Mouse (Mus musculus) heart, embryonic 14.5 days (tissue): ENCODE measurements around the gene BC024978. TPM values are rescaled to one million over a fixed set of nuclear protein-coding genes. Genes with fewer than 3 reads are reported as not detected.

Source experiments
- ATAC-seq: fragments of 200-750 bp; cut with Nextera tagmentation; 2 replicates; pipeline ENCODE4 v1.8.0; 2017; ENCODE audit warnings: low read depth, moderate TSS enrichment; ENCODE audit not compliant: insufficient number of reproducible peaks, insufficient read depth, low FRiP score
- H3K27ac ChIP-seq, 2 experiments: fragments of 200-500 bp in 1 of 2; fragments of 300-500 bp in 1 of 2; sonication (generic) in 1 of 2; replicated peaks in 1 of 2; 2 replicates each; pipeline ENCODE4 v1.5.1; 2012 to 2014; ENCODE audit warnings: low read depth in 2 of 2, low read length in 2 of 2, control low read depth in 1 of 2, mild to moderate bottlenecking in 1 of 2, mixed read lengths in 1 of 2; ENCODE audit not compliant: control insufficient read depth in 1 of 2, insufficient read depth in 1 of 2
- H3K27me3 ChIP-seq: fragments of 300-500 bp; sonication (generic); 2 replicates; pipeline ENCODE4 v1.6.1; 2014; ENCODE audit warnings: mild to moderate bottlenecking, low read length, control low read depth; ENCODE audit not compliant: control insufficient read depth, insufficient read depth
- H3K36me3 ChIP-seq: fragments of 300-500 bp; sonication (generic); 2 replicates; pipeline ENCODE4 v1.6.1; 2014; ENCODE audit warnings: mild to moderate bottlenecking, control low read depth, low read length, mixed read lengths; ENCODE audit not compliant: control insufficient read depth, insufficient read depth
- H3K4me1 ChIP-seq, 2 experiments: fragments of 200-500 bp in 1 of 2; fragments of 300-500 bp in 1 of 2; sonication (generic) in 1 of 2; 2 replicates each; pipeline ENCODE4 v1.6.1; 2012 to 2014; ENCODE audit warnings: low read length in 2 of 2, control low read depth in 1 of 2, mixed read lengths in 1 of 2; ENCODE audit not compliant: control insufficient read depth in 2 of 2, insufficient read depth in 2 of 2
- H3K4me2 ChIP-seq: fragments of 300-500 bp; sonication (generic); 2 replicates; pipeline ENCODE4 v1.6.1; 2014; ENCODE audit warnings: mild to moderate bottlenecking, low read length
- H3K4me3 ChIP-seq, 2 experiments: fragments of 200-500 bp in 1 of 2; fragments of 300-500 bp in 1 of 2; sonication (generic) in 1 of 2; 2 replicates each; pipeline ENCODE4 v1.5.1; 2012 to 2014; ENCODE audit warnings: low read length in 2 of 2, mild to moderate bottlenecking in 2 of 2, control low read depth in 1 of 2, low read depth in 1 of 2, moderate library complexity in 1 of 2; ENCODE audit not compliant: control insufficient read depth in 1 of 2, insufficient read depth in 1 of 2
- H3K9ac ChIP-seq: fragments of 300-500 bp; sonication (generic); 2 replicates; pipeline ENCODE4 v1.6.1; 2014; ENCODE audit warnings: mild to moderate bottlenecking, low read length
- H3K9me3 ChIP-seq: fragments of 300-500 bp; sonication (generic); 2 replicates; pipeline ENCODE4 v1.6.1; 2016; ENCODE audit warnings: low read length, control low read depth; ENCODE audit not compliant: control insufficient read depth
- WGBS: fragments of 180-500 bp; shearing (Covaris S2); extraction: QIAGEN DNeasy Blood & Tissue Kit; methylation state at CpG from one replicate; pipeline ENCODE4 v1.1.7; 2014; 5-methylcytosine and 5-hydroxymethylcytosine counted together
- polyA plus RNA-seq: library from polyadenylated mRNA; unstranded; fragments of >200 nt; fragmentation: Nextera tagmentation; extraction: Ambion mirVana; gene quantifications from 2 replicates; pipeline ENCODE4 v1.2.1, GENCODE M21; 2014

The BC024978 gene
- polyA plus RNA-seq, 1 experiment from 2014 or later: 3.7 TPM

- peaks cover 69% of the 10 kb centered on the region for H3K36me3 ChIP-seq
- no peak for ATAC-seq
Observed at GRCm38 (mm10) chr7:27161744-27162143, 33.8 kb upstream of the BC024978 start.

DNA sequence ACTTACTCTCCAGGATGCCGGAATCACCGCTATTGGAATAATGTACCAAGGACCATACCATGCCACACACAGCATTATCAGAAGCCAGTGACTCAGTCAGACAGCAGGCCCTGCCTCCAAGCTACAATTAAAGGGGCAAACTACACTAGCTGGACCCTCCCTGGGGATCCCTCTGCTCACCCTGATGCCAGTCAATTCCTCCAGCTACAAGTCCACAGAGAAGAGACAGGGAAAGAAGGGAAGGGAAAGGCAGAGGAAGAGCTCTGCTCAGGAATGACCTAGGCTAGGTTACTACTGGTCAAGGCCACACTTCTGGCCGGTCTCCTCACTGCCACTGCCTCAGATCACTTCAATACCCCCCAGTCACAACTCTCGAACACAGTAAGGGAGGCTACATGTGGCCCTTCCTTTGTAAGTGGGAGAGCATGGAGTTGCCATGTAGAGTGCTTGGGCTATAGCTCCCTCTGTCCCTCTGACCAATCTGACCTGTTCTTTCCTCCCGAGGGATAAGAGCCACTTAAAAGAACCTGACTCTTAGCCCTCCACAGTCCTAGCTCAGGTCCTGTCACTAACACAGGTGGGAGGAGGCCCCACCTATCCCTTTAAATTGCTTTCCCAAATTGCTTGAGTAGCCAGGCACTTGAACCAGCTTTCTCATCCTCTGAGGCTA lies 32.7 kb upstream of the BC024978 start:
- Histone ChIP-seq H3K27me3 (no peaks in the 10 kb centered on the region), H3K27ac (no peak overlapping the region), H3K9me3 (no peaks in the 10 kb centered on the region), H3K4me2 (peak overlapping the region; percentile 83), H3K4me1 (peaks cover 32 to 60% of the 10 kb centered on the region in 2 experiments), H3K36me3 (peaks cover 60% of the 10 kb centered on the region), H3K9ac (peak overlapping the region; percentile 49), H3K4me3 (no peak overlapping the region)
- 81% methylated on average over 5 of the region's 5 CpGs for WGBS
- ATAC-seq: no peak

More at GRCm38 (mm10) chr7:27161744-27162143, 33.8 kb upstream of the BC024978 start:
- no peak overlapping the region for H3K4me3 ChIP-seq
- H3K9me3 ChIP-seq: no peaks in the 10 kb centered on the region
- H3K4me2 ChIP-seq: no peak overlapping the region
- H3K27me3 ChIP-seq: no peaks in the 10 kb centered on the region
- peaks cover 25 to 53% of the 10 kb centered on the region in 2 experiments for H3K4me1 ChIP-seq
- no peak overlapping the region for H3K27ac ChIP-seq
- H3K9ac ChIP-seq: no peak overlapping the region
- WGBS: 78% methylated on average over 4 of the region's 4 CpGs

DNA sequence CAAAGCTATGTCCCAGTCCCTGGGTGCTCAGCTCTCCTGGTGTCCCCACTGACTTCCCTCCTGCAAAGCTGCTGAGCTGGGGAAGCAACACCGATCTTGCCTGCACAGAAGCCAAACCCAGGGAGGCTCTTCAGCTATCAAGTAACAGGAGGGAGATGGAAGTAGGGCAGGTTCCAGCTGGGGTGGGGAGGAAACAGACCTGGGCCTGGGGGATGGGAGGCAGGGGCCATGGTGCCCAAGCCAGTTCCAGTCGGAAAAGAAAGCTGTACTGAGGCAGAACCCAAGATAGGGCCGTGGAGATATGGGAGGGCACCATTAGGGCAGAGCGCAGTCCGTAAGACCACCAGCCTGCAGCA lies 32.2 kb upstream of the BC024978 start:
- H3K4me2 ChIP-seq: peak overlapping the region; percentile 83
- no peaks in the 10 kb centered on the region for H3K27me3 ChIP-seq
- peaks cover 32 to 61% of the 10 kb centered on the region in 2 experiments for H3K4me1 ChIP-seq
- H3K4me3 ChIP-seq: no peak overlapping the region
- H3K27ac ChIP-seq: no peak overlapping the region
- peaks cover 55% of the 10 kb centered on the region for H3K36me3 ChIP-seq
- H3K9ac ChIP-seq: peak overlapping the region; percentile 49
- no peak for ATAC-seq
- no peaks in the 10 kb centered on the region for H3K9me3 ChIP-seq
- 54% methylated on average over 5 of the region's 5 CpGs for WGBS

GRCm38 (mm10) chr7:27164112-27164947 lies 31.3 kb upstream of the BC024978 start:
- Histone ChIP-seq H3K36me3 (peaks cover 46% of the 10 kb centered on the region), H3K9me3 (no peaks in the 10 kb centered on the region), H3K9ac (peak overlapping the region; percentile 49), H3K27ac (no peak overlapping the region), H3K4me1 (peaks cover 32 to 61% of the 10 kb centered on the region in 2 experiments), H3K4me2 (peak overlapping the region; percentile 83), H3K4me3 (peak overlapping the region; percentile 5 to 77; a peak in 2 of 4 replicates), H3K27me3 (no peaks in the 10 kb centered on the region)
- no peak for ATAC-seq
- WGBS: 75% methylated on average over 31 of the region's 33 CpGs

DNA sequence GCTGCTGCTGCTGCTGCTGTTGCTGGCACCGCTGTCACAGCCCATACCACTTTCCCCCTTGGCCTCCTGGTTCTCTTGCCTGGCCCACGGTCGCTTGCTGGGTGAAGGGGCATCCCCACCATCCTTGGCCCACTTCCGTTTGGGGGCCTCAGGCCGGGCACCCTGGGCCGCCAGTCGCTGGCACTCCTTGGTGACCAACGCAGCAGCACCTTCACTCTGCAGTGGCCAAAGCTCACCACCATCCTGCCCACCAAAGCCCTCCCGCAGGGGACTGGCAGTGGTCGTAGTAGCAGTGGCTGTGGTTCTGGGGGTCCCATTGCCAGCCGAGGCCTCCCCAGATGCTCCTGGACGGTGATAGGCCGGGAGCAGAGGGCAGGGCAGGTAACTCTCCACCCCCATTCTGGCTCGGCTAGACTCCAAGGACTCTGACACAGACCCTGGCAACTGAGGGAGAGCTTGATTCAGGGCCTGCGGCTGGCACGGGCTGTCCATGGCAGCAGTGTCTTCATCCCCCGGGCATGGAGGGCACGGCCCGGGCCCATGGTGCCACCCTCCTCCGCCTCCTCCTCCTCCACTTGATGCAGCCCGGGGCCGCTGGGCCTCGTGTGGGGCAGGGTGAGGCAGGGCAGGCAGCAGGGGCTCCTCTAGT lies 30.4 kb upstream of the BC024978 start:
- no peak for ATAC-seq
- Histone ChIP-seq H3K27ac (peak overlapping the region in 1 of 2 experiments; percentile 98; a peak in 1 of 4 replicates), H3K4me1 (peaks cover 31 to 58% of the 10 kb centered on the region in 2 experiments)

DNA sequence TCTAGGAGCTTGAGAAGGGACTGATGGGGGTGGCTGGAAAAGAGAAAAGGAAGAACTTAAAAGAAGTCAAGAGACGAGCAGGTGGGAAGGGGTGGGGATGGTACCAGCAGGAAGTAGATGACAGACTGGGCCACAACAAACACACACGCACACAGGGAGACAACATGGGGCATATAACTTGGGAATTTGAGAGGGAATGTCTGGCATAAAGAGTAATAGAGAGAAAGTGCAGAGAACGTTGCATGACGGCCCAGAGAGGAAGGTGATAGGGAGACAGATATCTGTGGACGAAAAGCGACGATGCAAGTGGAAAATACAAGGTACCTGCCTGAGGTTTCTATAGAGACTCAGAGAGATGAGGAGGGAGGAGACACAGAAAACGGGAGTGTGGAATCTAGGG lies 29.9 kb upstream of the BC024978 start:
- no peaks in the 10 kb centered on the region for H3K27me3 ChIP-seq
- peak overlapping the region; percentile 83 for H3K4me2 ChIP-seq
- no peak for ATAC-seq
- peaks cover 45% of the 10 kb centered on the region for H3K36me3 ChIP-seq
- no peaks in the 10 kb centered on the region for H3K9me3 ChIP-seq
- peak overlapping the region; percentile 72 to 77 for H3K4me3 ChIP-seq
- peak overlapping the region; percentile 87 for H3K9ac ChIP-seq
- H3K27ac ChIP-seq: peak overlapping the region; percentile 94 to 98
- H3K4me1 ChIP-seq: peaks cover 29 to 53% of the 10 kb centered on the region in 2 experiments
- 1% methylated on average over 8 of the region's 8 CpGs for WGBS

More for the DNA sequence above, 30.4 kb upstream of the BC024978 start:
- no peaks in the 10 kb centered on the region for H3K27me3 ChIP-seq
- H3K9me3 ChIP-seq: no peaks in the 10 kb centered on the region
- WGBS: 71% methylated on average over 23 of the region's 23 CpGs
- H3K36me3 ChIP-seq: peaks cover 43% of the 10 kb centered on the region
- H3K9ac ChIP-seq: peak overlapping the region; percentile 87
- peak overlapping the region; percentile 83 for H3K4me2 ChIP-seq
- peak overlapping the region; percentile 72 to 77 for H3K4me3 ChIP-seq

- peak overlapping the region; percentile 87 for H3K9ac ChIP-seq
- peaks cover 25 to 48% of the 10 kb centered on the region in 2 experiments for H3K4me1 ChIP-seq
- peak; percentile 81 for ATAC-seq
- H3K27ac ChIP-seq: peak overlapping the region; percentile 94 to 98
- H3K9me3 ChIP-seq: no peaks in the 10 kb centered on the region
- H3K4me3 ChIP-seq: peak overlapping the region; percentile 72 to 77
- no peaks in the 10 kb centered on the region for H3K27me3 ChIP-seq
- H3K36me3 ChIP-seq: peaks cover 46% of the 10 kb centered on the region
- H3K4me2 ChIP-seq: peak overlapping the region; percentile 83
- WGBS: 0% methylated on average over 33 of the region's 43 CpGs
Observed at GRCm38 (mm10) chr7:27166229-27166613, 29.4 kb upstream of the BC024978 start.
